Mouse (Mus musculus) ES-E14 (cell line): ENCODE data around the gene Kdr. TPM values are rescaled to one million over a fixed set of nuclear protein-coding genes. Genes with fewer than 3 reads are reported as not detected.

Experiments used
- DNase-seq: peaks from one replicate; pipeline ENCODE4 v3.0.0-alpha.2; 2013; ENCODE audit warnings: low read depth, low spot score
- H3K27ac ChIP-seq: 2 replicates; pipeline ENCODE4 v1.5.1; 2012; ENCODE audit warnings: low read depth, mild to moderate bottlenecking, low read length, moderate library complexity, mixed read lengths; ENCODE audit not compliant: poor library complexity, insufficient read depth, severe bottlenecking
- H3K36me3 ChIP-seq: 2 replicates; pipeline ENCODE4 v1.6.1; 2012; ENCODE audit warnings: mild to moderate bottlenecking, low read length, moderate library complexity, mixed read lengths; ENCODE audit not compliant: control insufficient read depth, poor library complexity, insufficient read depth, severe bottlenecking
- H3K4me1 ChIP-seq, 2 experiments: fragments of 150-350 bp in 1 of 2; sonication (generic) in 1 of 2; 2 replicates each; pipeline ENCODE4 v1.6.1; 2012; ENCODE audit warnings: low read length in 2 of 2, mild to moderate bottlenecking in 1 of 2, mixed read lengths in 1 of 2; ENCODE audit not compliant: control insufficient read depth in 2 of 2, insufficient read depth in 2 of 2, poor library complexity in 1 of 2
- H3K4me3 ChIP-seq, 2 experiments: fragments of 150-350 bp in 1 of 2; sonication (generic) in 1 of 2; 2 replicates each; pipeline ENCODE4 v1.5.1; 2012; ENCODE audit warnings: low read length in 2 of 2, low read depth in 1 of 2, mild to moderate bottlenecking in 1 of 2, mixed read lengths in 1 of 2; ENCODE audit not compliant: insufficient read depth in 1 of 2, poor library complexity in 1 of 2, severe bottlenecking in 1 of 2
- H3K9ac ChIP-seq: 2 replicates; pipeline ENCODE4 v1.6.1; 2012; ENCODE audit warnings: low read depth, mild to moderate bottlenecking, low read length, mixed read lengths; ENCODE audit not compliant: poor library complexity, insufficient read depth, severe bottlenecking
- H3K9me3 ChIP-seq: fragments of 150-350 bp; sonication (generic); 2 replicates; pipeline ENCODE4 v1.6.1; 2012; ENCODE audit warnings: low read depth, mild to moderate bottlenecking, low read length; ENCODE audit not compliant: control insufficient read depth, insufficient read depth
- CHD2 ChIP-seq: IDR thresholded peaks from 2 replicates; pipeline ENCODE4 v1.6.1; 2014; ENCODE audit warnings: mild to moderate bottlenecking, low read depth, low read length, inconsistent platforms
- HCFC1 ChIP-seq: IDR thresholded peaks from 2 replicates; pipeline ENCODE4 v1.6.1; 2012; ENCODE audit warnings: low read length, inconsistent platforms, borderline replicate concordance; ENCODE audit not compliant: insufficient read depth
- MAFK ChIP-seq: IDR thresholded peaks from 2 replicates; pipeline ENCODE4 v1.6.1; 2014; ENCODE audit warnings: mild to moderate bottlenecking, low read depth, low read length, inconsistent platforms; ENCODE audit not compliant: insufficient read depth
- ZC3H11A ChIP-seq: IDR thresholded peaks from 2 replicates; pipeline ENCODE4 v1.6.1; 2012; ENCODE audit warnings: low read depth, mild to moderate bottlenecking, inconsistent platforms, low read length, borderline replicate concordance
- ZNF384 ChIP-seq: IDR thresholded peaks from 2 replicates; pipeline ENCODE4 v1.6.1; 2012; ENCODE audit warnings: low read depth, low read length, inconsistent platforms
- in situ Hi-C, 2 experiments: fragments of 600-800 bp; cut with MboI; formaldehyde crosslinking; loops; one replicate each; pipeline ENCODE4 v1.15.1; 2025; ENCODE audit warnings: low sequenced_read_pairs in 2 of 2, inconsistent platforms in 1 of 2; ENCODE audit not compliant: unreplicated experiment in 2 of 2
- total RNA-seq: library from RNA; depleted of rRNA; stranded (reverse); fragments of 300-350 nt; gene quantifications from 2 replicates; pipeline ENCODE4 v1.2.3, GENCODE M21; 2012

Gene Kdr
- total RNA-seq, 1 experiment, result 4.6 TPM

DNA sequence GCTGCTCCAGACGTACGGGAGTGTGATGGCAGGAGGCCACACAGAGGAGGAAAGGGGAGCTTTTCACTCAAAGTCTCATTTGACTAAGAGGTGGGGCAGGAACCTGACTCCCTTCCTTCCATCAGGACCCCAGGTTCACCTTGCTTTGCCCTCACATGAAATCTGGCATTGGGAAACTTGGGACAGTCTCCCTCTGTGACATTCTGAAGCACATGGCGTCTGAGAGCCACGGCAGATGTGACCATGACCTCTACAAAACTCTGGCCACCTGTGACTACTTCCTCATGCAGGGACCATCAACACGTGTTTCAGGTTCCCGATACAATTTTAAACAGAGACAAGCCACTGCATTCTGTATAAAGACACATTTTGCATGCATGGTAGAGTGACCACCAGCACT, 44.2 kb upstream of the Kdr start:
- H3K36me3 ChIP-seq, result no peaks in the 10 kb centered on the region
- no peak overlapping the region for H3K9ac ChIP-seq
- H3K27ac ChIP-seq, result no peak overlapping the region
- no peak overlapping the region for H3K4me3 ChIP-seq
- TF ChIP-seq HCFC1 (no peak), MAFK (no peak), CHD2 (no peak), ZC3H11A (no peak), ZNF384 (no peak)
- no peak for DNase-seq
- H3K4me1 ChIP-seq, result no peaks in the 10 kb centered on the region
- in situ Hi-C loops, result no loop called here
- no peaks in the 10 kb centered on the region for H3K9me3 ChIP-seq

GRCm38 (mm10) chr5:76018321-76018720, 40.1 kb upstream of the Kdr start:
- H3K9me3 ChIP-seq, result no peaks in the 10 kb centered on the region
- H3K36me3 ChIP-seq, result no peaks in the 10 kb centered on the region
- DNase-seq, result no peak
- TF ChIP-seq ZNF384 (no peak), HCFC1 (no peak), CHD2 (no peak), MAFK (no peak), ZC3H11A (no peak)
- H3K9ac ChIP-seq, result no peak overlapping the region
- no peaks in the 10 kb centered on the region; a peak in 1 of 4 replicates for H3K4me1 ChIP-seq
- H3K4me3 ChIP-seq, result no peak overlapping the region
- no peak overlapping the region for H3K27ac ChIP-seq
- in situ Hi-C loops, result no loop called here

- no peak overlapping the region for H3K4me3 ChIP-seq
- H3K9me3 ChIP-seq, result no peaks in the 10 kb centered on the region
- H3K36me3 ChIP-seq, result no peaks in the 10 kb centered on the region
- no peak overlapping the region for H3K27ac ChIP-seq
- in situ Hi-C loops, result no loop called here
- no peak overlapping the region for H3K9ac ChIP-seq
- no peaks in the 10 kb centered on the region; a peak in 1 of 4 replicates for H3K4me1 ChIP-seq
- DNase-seq, result no peak
- TF ChIP-seq CHD2, result no peak
- TF ChIP-seq HCFC1, result no peak
- TF ChIP-seq ZNF384, result no peak
- no peak for TF ChIP-seq ZC3H11A
- TF ChIP-seq MAFK, result no peak
Measured at GRCm38 (mm10) chr5:76016086-76016485, 37.8 kb upstream of the Kdr start.

- in situ Hi-C loops, result no loop called here
- no peak overlapping the region for H3K9ac ChIP-seq
- no peak for DNase-seq
- H3K4me1 ChIP-seq, result no peaks in the 10 kb centered on the region; a peak in 1 of 4 replicates
- H3K9me3 ChIP-seq, result no peaks in the 10 kb centered on the region
- H3K27ac ChIP-seq, result no peak overlapping the region
- no peaks in the 10 kb centered on the region for H3K36me3 ChIP-seq
- H3K4me3 ChIP-seq, result no peak overlapping the region
- TF ChIP-seq MAFK (no peak), ZNF384 (no peak), CHD2 (no peak), HCFC1 (no peak), ZC3H11A (no peak)
Measured at GRCm38 (mm10) chr5:76013881-76014431, 35.7 kb upstream of the Kdr start.

- H3K4me1 ChIP-seq, result no peaks in the 10 kb centered on the region
- no peaks in the 10 kb centered on the region for H3K9me3 ChIP-seq
- no peak overlapping the region for H3K4me3 ChIP-seq
- no peaks in the 10 kb centered on the region for H3K36me3 ChIP-seq
- no peak for DNase-seq
- H3K27ac ChIP-seq, result no peak overlapping the region
- in situ Hi-C loops, result no loop called here
- TF ChIP-seq CHD2 (no peak), HCFC1 (no peak), ZC3H11A (no peak), MAFK (no peak), ZNF384 (no peak)
- no peak overlapping the region for H3K9ac ChIP-seq
Measured at GRCm38 (mm10) chr5:76006403-76006802, 28.1 kb upstream of the Kdr start.
